Mouse (Mus musculus) stomach, postnatal 0 days (tissue): ENCODE results near the gene Ggt1. TPM values are rescaled to one million over a fixed set of nuclear protein-coding genes. Genes with fewer than 3 reads are reported as not detected.

Experiments used
- ATAC-seq: fragments of 200-750 bp; cut with Nextera tagmentation; 2 replicates; pipeline ENCODE4 v1.8.0; 2017; ENCODE audit not compliant: low FRiP score, low TSS enrichment
- DNase-seq: peaks from one replicate; pipeline ENCODE4 v3.0.0-alpha.2; 2016; ENCODE audit warnings: low spot score
- H3K27ac ChIP-seq: fragments of 300-500 bp; sonication (generic); replicated peaks from 2 replicates; pipeline ENCODE4 v1.5.1; 2014; ENCODE audit warnings: mild to moderate bottlenecking, control low read depth
- H3K27me3 ChIP-seq: fragments of 300-500 bp; sonication (generic); 2 replicates; pipeline ENCODE4 v1.6.1; 2014; ENCODE audit warnings: low read length; ENCODE audit not compliant: control insufficient read depth, insufficient read depth
- H3K36me3 ChIP-seq: fragments of 300-500 bp; sonication (generic); 2 replicates; pipeline ENCODE4 v1.6.1; 2014; ENCODE audit warnings: low read length, mixed read lengths; ENCODE audit not compliant: control insufficient read depth, insufficient read depth
- H3K4me1 ChIP-seq: fragments of 300-500 bp; sonication (generic); replicated peaks from 2 replicates; pipeline ENCODE4 v1.6.1; 2014; ENCODE audit warnings: antibody characterized with exemption; ENCODE audit not compliant: control insufficient read depth, insufficient read depth
- H3K4me2 ChIP-seq: fragments of 300-500 bp; sonication (generic); replicated peaks from 2 replicates; pipeline ENCODE4 v1.6.1; 2014; ENCODE audit warnings: low read depth, mild to moderate bottlenecking, control low read depth, moderate library complexity
- H3K4me3 ChIP-seq: fragments of 300-500 bp; sonication (generic); 2 replicates; pipeline ENCODE4 v1.5.1; 2014; ENCODE audit warnings: low read depth, low read length, control low read depth
- H3K9ac ChIP-seq: fragments of 300-500 bp; sonication (generic); 2 replicates; pipeline ENCODE4 v1.6.1; 2014; ENCODE audit warnings: mild to moderate bottlenecking, low read length, control low read depth, mixed read lengths
- H3K9me3 ChIP-seq: fragments of 300-500 bp; sonication (generic); 2 replicates; pipeline ENCODE4 v1.6.1; 2016; ENCODE audit warnings: low read length; ENCODE audit not compliant: control insufficient read depth
- CTCF ChIP-seq: IDR thresholded peaks from 2 replicates; pipeline ENCODE4 v1.5.1; 2016; ENCODE audit warnings: antibody characterized with exemption, low read depth, mild to moderate bottlenecking, moderate library complexity
- EP300 ChIP-seq: optimal IDR thresholded peaks from 2 replicates; pipeline ENCODE3; 2016; ENCODE audit warnings: antibody characterized with exemption
- WGBS: fragments of 180-500 bp; shearing (Covaris S2); extraction: QIAGEN DNeasy Blood & Tissue Kit; methylation state at CpG from one replicate; pipeline ENCODE4 v1.1.7; 2014; 5-methylcytosine and 5-hydroxymethylcytosine counted together
- polyA plus RNA-seq: library from polyadenylated mRNA; unstranded; fragments of >200 nt; fragmentation: Nextera tagmentation; extraction: Ambion mirVana; gene quantifications from 2 replicates; pipeline ENCODE4 v1.2.1, GENCODE M21; 2015

Gene Ggt1
- polyA plus RNA-seq, 1 experiment from 2014 or later, result 1.9 TPM

- TF ChIP-seq CTCF, result no peak
- no peak for TF ChIP-seq EP300
- Histone ChIP-seq H3K9me3 (no peaks in the 10 kb centered on the region), H3K9ac (no peak overlapping the region), H3K4me2 (0 out of 2 replicates have a peak overlapping the region, but pooled peaks have one; percentile 5), H3K36me3 (no peaks in the 10 kb centered on the region), H3K27ac (no peak overlapping the region), H3K27me3 (no peaks in the 10 kb centered on the region), H3K4me1 (no peaks in the 10 kb centered on the region), H3K4me3 (no peak overlapping the region)
- no peak for DNase-seq
- no peak for ATAC-seq
- WGBS, result 11% methylated on average over 11 of the region's 11 CpGs
Measured at GRCm38 (mm10) chr10:75568441-75568840, 7.0 kb downstream of the Ggt1 start.

- Histone ChIP-seq H3K27me3 (no peaks in the 10 kb centered on the region), H3K27ac (no peak overlapping the region), H3K4me1 (no peaks in the 10 kb centered on the region), H3K36me3 (no peaks in the 10 kb centered on the region), H3K4me3 (no peak overlapping the region), H3K9ac (no peak overlapping the region), H3K9me3 (no peaks in the 10 kb centered on the region), H3K4me2 (0 out of 2 replicates have a peak overlapping the region, but pooled peaks have one; percentile 5)
- 16% methylated on average over 4 of the region's 4 CpGs for WGBS
- peak; percentile 19; the same call in 1 of the 2 replicates for ATAC-seq
- no peak for DNase-seq
- no peak for TF ChIP-seq EP300
- no peak for TF ChIP-seq CTCF
Measured at GRCm38 (mm10) chr10:75568851-75569250, 7.4 kb downstream of the Ggt1 start.

GRCm38 (mm10) chr10:75570981-75571657 lies 9.7 kb downstream of the Ggt1 start:
- no peak for DNase-seq
- ATAC-seq, result no peak
- Histone ChIP-seq H3K4me1 (no peaks in the 10 kb centered on the region), H3K4me3 (no peak overlapping the region), H3K4me2 (no peak overlapping the region), H3K27me3 (no peaks in the 10 kb centered on the region), H3K9ac (no peak overlapping the region), H3K36me3 (no peaks in the 10 kb centered on the region), H3K27ac (no peak overlapping the region), H3K9me3 (no peaks in the 10 kb centered on the region)
- WGBS, result 34% methylated on average over 10 of the region's 10 CpGs
- TF ChIP-seq EP300 (no peak), CTCF (no peak)

- ATAC-seq (no peak), DNase-seq (no peak)
- H3K4me3 ChIP-seq, result no peak overlapping the region
- H3K9me3 ChIP-seq, result no peaks in the 10 kb centered on the region
- no peaks in the 10 kb centered on the region for H3K27me3 ChIP-seq
- H3K9ac ChIP-seq, result no peak overlapping the region
- H3K4me2 ChIP-seq, result no peak overlapping the region
- TF ChIP-seq EP300 (no peak), CTCF (no peak)
- 46% methylated on average over 9 of the region's 9 CpGs for WGBS
- no peaks in the 10 kb centered on the region for H3K36me3 ChIP-seq
- no peaks in the 10 kb centered on the region for H3K4me1 ChIP-seq
- H3K27ac ChIP-seq, result no peak overlapping the region
Measured at GRCm38 (mm10) chr10:75571937-75572336, 10.5 kb downstream of the Ggt1 start.

GRCm38 (mm10) chr10:75573181-75573580 lies 11.8 kb downstream of the Ggt1 start:
- no peak overlapping the region for H3K9ac ChIP-seq
- ATAC-seq (no peak), DNase-seq (no peak)
- H3K4me3 ChIP-seq, result no peak overlapping the region
- no peak for TF ChIP-seq CTCF
- no peak for TF ChIP-seq EP300
- no peak overlapping the region for H3K4me2 ChIP-seq
- no peaks in the 10 kb centered on the region for H3K9me3 ChIP-seq
- H3K27me3 ChIP-seq, result no peaks in the 10 kb centered on the region
- H3K4me1 ChIP-seq, result no peaks in the 10 kb centered on the region
- no peaks in the 10 kb centered on the region for H3K36me3 ChIP-seq
- H3K27ac ChIP-seq, result no peak overlapping the region
- 78% methylated on average over 10 of the region's 10 CpGs for WGBS

GRCm38 (mm10) chr10:75573965-75574364 lies 12.6 kb downstream of the Ggt1 start:
- DNase-seq, result no peak
- H3K9me3 ChIP-seq, result no peaks in the 10 kb centered on the region
- H3K27ac ChIP-seq, result no peak overlapping the region
- H3K4me3 ChIP-seq, result no peak overlapping the region
- TF ChIP-seq CTCF, result no peak
- TF ChIP-seq EP300, result no peak
- no peaks in the 10 kb centered on the region for H3K36me3 ChIP-seq
- WGBS, result 85% methylated on average over 9 of the region's 9 CpGs
- H3K9ac ChIP-seq, result no peak overlapping the region
- no peak for ATAC-seq
- H3K4me2 ChIP-seq, result no peak overlapping the region
- no peaks in the 10 kb centered on the region for H3K4me1 ChIP-seq
- no peaks in the 10 kb centered on the region for H3K27me3 ChIP-seq
